Mouse (Mus musculus) MEL (cell line): Measurements from ENCODE around the gene Fam13c.

Experiments
- BHLHE40 ChIP-seq: IDR thresholded peaks from 2 replicates; pipeline ENCODE4 v1.6.1; 2012; ENCODE audit warnings: low read depth, mild to moderate bottlenecking, inconsistent platforms, low read length, improper control_type of control experiment, borderline replicate concordance
- CTCF ChIP-seq, 3 experiments: IDR thresholded peaks in 2 of 3; conservative IDR thresholded peaks in 1 of 3; 2 replicates each; pipeline ENCODE4 v1.5.1; 2011 to 2012; ENCODE audit warnings: low read length in 3 of 3, low read depth in 2 of 3, mild to moderate bottlenecking in 2 of 3, improper control_type of control experiment in 1 of 3, inconsistent platforms in 1 of 3, mixed read lengths in 1 of 3, moderate library complexity in 1 of 3; ENCODE audit not compliant: control insufficient read depth in 1 of 3, insufficient read depth in 1 of 3, poor library complexity in 1 of 3, severe bottlenecking in 1 of 3
- EP300 ChIP-seq, 2 experiments: IDR thresholded peaks; 2 replicates each; pipeline ENCODE4 v1.6.1; 2011; ENCODE audit warnings: improper control_type of control experiment in 2 of 2, low read length in 2 of 2, low read depth in 1 of 2, mild to moderate bottlenecking in 1 of 2
- HCFC1 ChIP-seq: IDR thresholded peaks from 2 replicates; pipeline ENCODE4 v1.6.1; 2012; ENCODE audit warnings: low read depth, mild to moderate bottlenecking, inconsistent platforms, low read length, improper control_type of control experiment, moderate library complexity
- MEF2A ChIP-seq: IDR thresholded peaks from 2 replicates; pipeline ENCODE4 v1.6.1; 2014; ENCODE audit warnings: low read depth, mild to moderate bottlenecking, inconsistent platforms, low read length, improper control_type of control experiment; ENCODE audit not compliant: poor library complexity, insufficient replicate concordance, severe bottlenecking; ENCODE audit errors: extremely low read depth
- NRF1 ChIP-seq: IDR thresholded peaks from 2 replicates; pipeline ENCODE4 v1.6.1; 2014; ENCODE audit warnings: low read depth, mild to moderate bottlenecking, inconsistent platforms, low read length, improper control_type of control experiment, moderate library complexity; ENCODE audit not compliant: poor library complexity, insufficient read depth, severe bottlenecking
- POLR2A ChIP-seq, 2 experiments: IDR thresholded peaks; 2 replicates each; pipeline ENCODE4 v1.6.1; 2011 to 2012; ENCODE audit warnings: low read length in 2 of 2, mild to moderate bottlenecking in 2 of 2, control low read depth in 1 of 2, improper control_type of control experiment in 1 of 2, low read depth in 1 of 2, moderate library complexity in 1 of 2; ENCODE audit not compliant: control insufficient read depth in 1 of 2, insufficient read depth in 1 of 2, poor library complexity in 1 of 2
- POLR2AphosphoS2 ChIP-seq: IDR thresholded peaks from 2 replicates; pipeline ENCODE4 v1.6.1; 2011; ENCODE audit warnings: low read length, improper control_type of control experiment
- RCOR1 ChIP-seq: IDR thresholded peaks from 2 replicates; pipeline ENCODE4 v1.6.1; 2012; ENCODE audit warnings: low read depth, mild to moderate bottlenecking, inconsistent platforms, low read length, improper control_type of control experiment
- SMC3 ChIP-seq: IDR thresholded peaks from 2 replicates; pipeline ENCODE4 v1.6.1; 2011; ENCODE audit warnings: low read depth, low read length, improper control_type of control experiment
- TAL1 ChIP-seq: IDR thresholded peaks from 2 replicates; pipeline ENCODE4 v1.6.1; 2012; ENCODE audit warnings: mild to moderate bottlenecking, inconsistent platforms, low read length, moderate library complexity, mixed read lengths
- TBP ChIP-seq: IDR thresholded peaks from 2 replicates; pipeline ENCODE4 v1.8.0; 2011; ENCODE audit warnings: low read depth, low read length, improper control_type of control experiment
- USF1 ChIP-seq: IDR thresholded peaks from 2 replicates; pipeline ENCODE4 v1.6.1; 2014; ENCODE audit warnings: low read depth, mild to moderate bottlenecking, inconsistent platforms, low read length, improper control_type of control experiment, moderate library complexity
- USF2 ChIP-seq, 2 experiments: IDR thresholded peaks; 2 replicates each; pipeline ENCODE4 v1.6.1; 2011 to 2012; ENCODE audit warnings: improper control_type of control experiment in 2 of 2, low read length in 2 of 2, borderline replicate concordance in 1 of 2, inconsistent platforms in 1 of 2, low read depth in 1 of 2, mild to moderate bottlenecking in 1 of 2; ENCODE audit not compliant: insufficient read depth in 1 of 2

DNA sequence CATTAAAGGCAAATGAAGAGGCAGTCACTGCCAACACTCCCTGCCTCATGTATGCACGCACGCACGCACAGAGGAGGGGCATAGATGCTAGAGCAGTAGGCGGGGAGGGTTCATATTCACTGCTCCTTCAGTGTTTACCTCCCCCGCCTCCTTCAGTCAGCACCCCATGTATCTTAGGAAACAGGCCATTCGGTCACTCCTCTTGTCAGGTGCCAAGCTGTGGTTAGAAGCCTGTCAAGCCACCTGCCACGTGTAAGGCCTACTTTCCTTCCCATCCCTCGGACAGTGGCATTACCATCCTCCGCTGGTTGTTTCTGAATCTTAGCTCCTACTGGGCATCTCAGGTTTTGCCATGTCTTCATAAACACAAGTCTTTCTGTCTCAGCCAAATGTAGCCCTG, 99.0 kb downstream of the Fam13c start:
- no peak for TF ChIP-seq POLR2A (IDR thresholded peaks at IDR 0.05; ENCODE audit: control insufficient read depth in 1 of 2, insufficient read depth in 1 of 2, low read depth in 1 of 2, low read length in 2 of 2, poor library complexity in 1 of 2)
- no peak for TF ChIP-seq POLR2AphosphoS2
- TF ChIP-seq USF2 (IDR thresholded peaks at IDR 0.05; ENCODE audit: borderline replicate concordance in 1 of 2, insufficient read depth in 1 of 2, low read depth in 1 of 2, low read length in 2 of 2) = no peak
- TF ChIP-seq BHLHE40 = no peak
- no peak for TF ChIP-seq MEF2A
- TF ChIP-seq HCFC1 = no peak
- no peak for TF ChIP-seq RCOR1
- TF ChIP-seq TBP = no peak
- TF ChIP-seq USF1 = no peak
- TF ChIP-seq TAL1 = no peak
- no peak for TF ChIP-seq CTCF (IDR thresholded peaks at IDR 0.05 in 2 of 3, conservative IDR thresholded peaks at IDR 0.05 in 1 of 3; ENCODE audit: control insufficient read depth in 1 of 3, insufficient read depth in 1 of 3, low read depth in 2 of 3, low read length in 3 of 3, poor library complexity in 1 of 3, severe bottlenecking in 1 of 3)
- TF ChIP-seq EP300 (IDR thresholded peaks at IDR 0.05; ENCODE audit: low read depth in 1 of 2, low read length in 2 of 2) = no peak
- no peak for TF ChIP-seq NRF1
- no peak for TF ChIP-seq SMC3
